Mouse (Mus musculus) kidney, postnatal 25 days (tissue): ENCODE measurements around the gene A430089I19Rik.
"Not testable (repeated sequence)": the region's sequence is repeated elsewhere in the genome, so short reads cannot be mapped to it uniquely, and the experiment has no call there.

Source experiments
- DNase-seq, 2 experiments: peaks; one replicate each; pipeline ENCODE4 v3.0.0; 2021; ENCODE audit warnings: mixed read lengths in 2 of 2

The A430089I19Rik gene

DNA sequence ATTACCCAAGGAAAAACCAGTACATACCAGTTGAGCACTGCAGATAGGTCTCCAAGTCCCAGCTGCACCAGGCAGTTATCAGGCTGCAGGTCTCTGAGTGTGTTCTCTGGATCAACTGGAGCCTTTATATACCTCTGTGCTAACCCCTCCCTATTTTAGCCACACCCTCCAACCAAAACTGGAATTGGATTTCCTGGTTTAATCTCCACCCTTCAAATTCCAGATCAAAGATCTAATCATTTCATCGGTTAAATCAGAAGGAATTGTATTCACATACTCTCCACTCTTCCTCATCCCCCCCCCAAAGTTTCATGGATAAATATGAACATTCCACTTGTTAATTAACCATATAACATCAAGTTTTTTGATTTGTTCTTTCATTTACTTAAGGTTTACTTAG lies at the start of gene A430089I19Rik:
A430089I19Rik (minus strand) TSS at position 101 of the 400 bp plus-strand sequence.
- not testable (repeated sequence) for DNase-seq

- not testable (repeated sequence) for DNase-seq
These were observed 32.9 kb upstream of the A430089I19Rik start, which contains the start of gene AA792892 for GRCm38 (mm10) chr5:94339449-94339848. Gene AA792892 (plus strand): TSS chr5:94339749.

- not testable (repeated sequence) for DNase-seq
These were observed 7.5 kb upstream of the A430089I19Rik start, which contains the start of gene Gm6502 for GRCm38 (mm10) chr5:94314135-94314534. Gene Gm6502 (plus strand): TSS chr5:94314435.
